Mouse (Mus musculus) skeletal muscle tissue, adult 2 months (tissue): Measurements from ENCODE around the gene Mcpt4.
"Not testable (repeated sequence)": the region's sequence is repeated elsewhere in the genome, so short reads cannot be mapped to it uniquely, and the experiment has no call there.

Experiments
- DNase-seq: peaks from one replicate; pipeline ENCODE4 v3.0.0-alpha.2; 2012; ENCODE audit warnings: low read depth, low spot score

The Mcpt4 gene

DNA sequence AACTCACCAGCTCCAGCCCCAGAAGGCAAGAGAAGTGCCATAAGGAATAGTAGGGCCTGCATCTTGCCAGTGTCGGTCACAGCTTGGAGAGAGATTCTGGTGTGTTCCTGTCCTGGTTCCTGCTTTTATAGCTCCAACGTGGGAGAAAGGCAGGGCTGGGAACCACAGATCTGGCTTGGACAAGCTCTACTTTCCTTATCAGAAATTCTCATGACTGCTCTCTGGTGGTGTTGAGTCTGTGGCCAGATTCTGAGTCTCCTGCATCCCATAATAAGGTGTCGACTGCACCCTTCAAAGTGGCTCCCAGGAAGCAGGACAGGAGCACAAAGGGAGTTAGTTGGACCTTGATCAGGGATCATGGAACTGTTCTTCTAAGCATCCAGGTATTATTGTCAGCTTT is at the start of gene Mcpt4:
Gene Mcpt4, minus strand, starts transcription at position 101 of the 400 bp plus-strand sequence.
- DNase-seq = not testable (repeated sequence)

- DNase-seq = no peak
Observed at GRCm38 (mm10) chr14:56105447-56106180, 43.5 kb upstream of the Mcpt4 start.

- DNase-seq = no peak
Observed at GRCm38 (mm10) chr14:56105016-56105415, 42.9 kb upstream of the Mcpt4 start.

- DNase-seq = no peak
Observed at GRCm38 (mm10) chr14:56103452-56103851, 41.3 kb upstream of the Mcpt4 start.

- DNase-seq = no peak
Observed at GRCm38 (mm10) chr14:56102386-56102785, 40.3 kb upstream of the Mcpt4 start, which contains the start of gene Ctsg. Ctsg (minus strand) TSS chr14:56102574.

DNA sequence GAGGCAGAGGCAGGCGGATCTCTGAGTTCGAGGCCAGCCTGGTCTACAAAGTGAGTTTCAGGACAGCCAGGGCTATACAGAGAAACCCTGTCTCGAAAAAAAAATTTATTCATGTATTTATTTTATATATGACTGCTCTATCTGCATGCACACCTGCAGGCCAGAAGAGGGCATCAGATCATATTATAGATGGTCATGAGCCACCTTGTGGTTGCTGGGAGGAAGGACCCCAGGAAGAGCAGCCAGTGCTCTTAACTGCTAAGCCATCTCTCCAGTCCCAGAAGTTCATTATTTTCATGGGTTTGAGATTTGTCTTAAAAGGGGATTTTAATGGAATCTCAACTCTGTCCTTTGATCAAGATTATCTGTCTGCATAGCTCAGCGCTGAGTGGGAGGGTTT is 36.8 kb upstream of the Mcpt4 start:
- DNase-seq = no peak

DNA sequence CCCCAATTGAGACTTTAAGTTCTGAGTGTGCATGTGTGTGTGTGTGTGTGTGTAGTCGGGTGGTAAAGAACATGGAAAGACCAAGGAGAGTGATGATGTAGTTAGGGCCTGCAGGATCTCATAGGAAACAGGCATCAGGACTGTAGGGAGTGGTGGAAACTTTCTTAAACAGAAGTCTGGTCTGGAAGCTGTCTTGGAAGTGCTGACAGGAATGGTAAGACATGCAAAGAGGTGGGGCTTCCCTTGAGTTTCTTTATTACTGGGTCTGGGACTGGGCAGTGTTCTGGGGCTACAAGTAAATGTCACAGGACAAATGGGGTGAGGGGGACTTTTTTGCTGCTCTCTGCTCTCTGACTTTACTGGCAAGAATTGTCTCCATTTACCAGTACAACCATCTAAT is 35.5 kb upstream of the Mcpt4 start:
- DNase-seq = no peak

GRCm38 (mm10) chr14:56093353-56093752 is 31.2 kb upstream of the Mcpt4 start:
- DNase-seq = no peak

GRCm38 (mm10) chr14:56086711-56087110 is 24.6 kb upstream of the Mcpt4 start:
- no peak for DNase-seq

DNA sequence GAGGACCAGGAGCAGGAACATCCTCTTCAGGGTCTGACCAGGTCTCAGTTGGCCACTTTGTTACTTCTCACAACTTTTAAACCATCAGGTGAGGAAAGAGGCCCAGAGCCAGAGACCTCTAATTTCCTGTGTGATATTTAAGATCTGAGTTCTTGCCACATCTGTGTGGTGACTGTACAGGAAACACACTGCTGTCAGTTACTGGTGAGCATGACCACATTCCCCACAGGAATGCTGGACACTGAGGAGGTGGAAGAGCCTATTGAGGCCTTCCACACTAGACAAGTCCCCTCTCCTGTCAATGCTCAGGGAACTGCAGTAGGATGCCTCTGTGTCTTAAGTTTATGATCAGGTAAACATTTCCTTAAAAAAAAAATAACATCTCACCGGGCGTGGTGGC is 23.1 kb upstream of the Mcpt4 start, which contains the start of gene Mcpt8:
Gene Mcpt8, minus strand, starts transcription at position 107 of the 400 bp plus-strand sequence.
- DNase-seq = no peak

DNA sequence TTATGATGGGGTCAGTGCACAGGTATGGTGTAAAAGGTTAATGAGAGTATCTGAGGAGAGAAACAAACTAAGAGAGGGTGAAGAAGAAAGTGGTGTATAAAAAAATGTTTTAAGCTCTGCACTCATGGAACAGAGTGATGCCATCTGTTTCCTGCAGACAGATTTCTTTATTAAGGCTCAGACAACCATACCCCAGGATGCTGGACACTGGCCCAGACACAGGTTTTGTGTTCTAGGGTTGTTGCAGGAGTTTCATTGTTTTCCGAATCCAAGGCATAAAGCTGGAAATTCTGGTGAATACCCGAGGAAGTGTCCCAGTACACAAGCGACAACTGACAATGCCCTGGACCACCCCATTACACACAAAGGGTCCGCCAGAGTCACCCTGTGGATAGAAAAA is 19.9 kb upstream of the Mcpt4 start:
- no peak for DNase-seq

GRCm38 (mm10) chr14:56057722-56058121 is 4.4 kb downstream of the Mcpt4 start:
- DNase-seq = no peak

DNA sequence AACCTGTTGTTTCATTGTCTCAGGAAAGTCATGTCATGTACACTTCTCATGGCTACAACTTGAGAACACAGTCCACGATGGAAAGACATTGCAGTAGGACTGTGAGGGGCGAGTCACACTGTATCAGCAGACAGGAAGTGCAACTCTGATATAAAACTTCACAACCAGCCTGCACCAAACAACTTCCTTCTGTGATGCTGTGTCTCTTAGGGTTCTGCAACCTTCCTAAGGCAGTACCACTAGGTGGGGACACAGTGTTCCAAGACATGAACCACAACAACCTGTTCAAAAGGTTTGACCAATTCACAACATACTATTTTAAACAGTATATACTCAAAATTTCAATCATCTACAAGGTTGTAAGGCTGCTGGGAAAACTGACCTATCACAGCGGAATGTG is 6.7 kb downstream of the Mcpt4 start:
- DNase-seq = no peak

GRCm38 (mm10) chr14:56041792-56042191 is 20.3 kb downstream of the Mcpt4 start, which contains the start of gene Mcpt2:
Mcpt2 (plus strand) TSS chr14:56042041.
- DNase-seq = not testable (repeated sequence)

- DNase-seq = no peak
Observed at GRCm38 (mm10) chr14:56034433-56034832, 27.7 kb downstream of the Mcpt4 start.

DNA sequence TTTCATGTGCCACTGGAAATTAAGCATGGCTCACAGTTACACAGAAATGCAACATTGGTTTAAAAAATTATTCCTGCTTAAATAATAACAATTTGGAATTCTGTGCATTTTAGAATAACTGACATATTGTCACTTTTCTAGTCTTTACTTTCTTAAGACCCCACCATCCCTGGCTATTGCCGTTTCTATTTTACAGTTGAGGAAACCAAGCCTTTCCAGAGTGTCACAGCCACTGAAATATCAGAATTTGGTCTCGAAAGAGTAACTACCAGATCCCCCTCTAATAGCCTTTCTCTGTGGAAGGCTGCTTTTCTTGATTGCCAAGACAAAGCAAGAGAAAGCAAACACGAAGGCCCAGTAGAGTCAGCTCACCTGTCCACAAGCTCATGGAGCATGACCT is 31.7 kb downstream of the Mcpt4 start, which contains the start of gene Mcpt9:
Gene Mcpt9, minus strand, starts transcription at position 101 of the 400 bp plus-strand sequence.
- DNase-seq = not testable (repeated sequence)

DNA sequence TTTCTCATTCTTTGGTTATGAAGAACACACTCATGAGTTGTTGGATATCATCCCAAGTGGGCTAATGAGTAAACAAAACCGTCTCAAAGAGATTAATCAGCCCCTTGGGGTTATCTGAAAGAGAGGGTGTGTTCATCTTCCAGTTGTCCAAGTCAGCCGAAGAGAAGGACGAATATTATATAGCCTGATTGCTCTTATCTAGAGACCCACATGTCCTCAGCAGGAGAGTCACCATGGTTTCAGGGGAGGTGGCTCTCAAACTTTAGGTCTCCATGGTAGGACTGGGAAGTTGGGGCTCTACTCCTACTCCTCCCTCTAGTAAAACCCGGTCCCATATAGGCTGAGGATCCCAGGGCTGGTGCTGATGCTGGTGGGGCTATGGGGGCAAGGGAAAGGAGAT is 40.8 kb downstream of the Mcpt4 start:
- DNase-seq = not testable (repeated sequence)

GRCm38 (mm10) chr14:56019446-56019845 is 42.7 kb downstream of the Mcpt4 start:
- DNase-seq = no peak

GRCm38 (mm10) chr14:56017671-56018070 is 44.4 kb downstream of the Mcpt4 start, which contains the start of gene Mcpt1:
Mcpt1 (plus strand) TSS chr14:56017971.
- not testable (repeated sequence) for DNase-seq

GRCm38 (mm10) chr14:56013924-56014323 is 48.2 kb downstream of the Mcpt4 start:
- no peak for DNase-seq

- DNase-seq = no peak
Observed at GRCm38 (mm10) chr14:56013147-56013546, 49.0 kb downstream of the Mcpt4 start.
